Mouse (Mus musculus): ENCODE results near the gene Cbfa2t2. TPM values are rescaled to one million over a fixed set of nuclear protein-coding genes. Genes with fewer than 3 reads are reported as not detected.
A peak's percentile ranks its signal among the peaks of the same experiment; 100 is the strongest.

Cbfa2t2 gene
- polyA plus RNA-seq, 1 experiment from 2014 or later, result 10.3 TPM

GRCm38 (mm10) chr2:154574271-154574670 is 138.0 kb downstream of the Cbfa2t2 start:
- TF ChIP-seq EP300 (optimal IDR thresholded peaks at IDR 0.05) (no peak), CTCF (IDR thresholded peaks at IDR 0.05; ENCODE audit: low read depth) (no peak)

GRCm38 (mm10) chr2:154576876-154577743 is 140.8 kb downstream of the Cbfa2t2 start:
- no peaks in the 10 kb centered on the region for H3K9me3 ChIP-seq (ENCODE audit: control insufficient read depth, low read length)
- 59% methylated on average over 12 of the region's 12 CpGs for WGBS
- no peaks in the 10 kb centered on the region for H3K27me3 ChIP-seq (ENCODE audit: control insufficient read depth, insufficient read depth, low read length)
- H3K4me1 ChIP-seq (replicated peaks; ENCODE audit: control insufficient read depth, insufficient read depth), result no peaks in the 10 kb centered on the region
- no peak overlapping the region for H3K9ac ChIP-seq (ENCODE audit: low read length)
- no peak overlapping the region for H3K4me2 ChIP-seq (replicated peaks; ENCODE audit: low read depth)
- no peak for DNase-seq (ENCODE audit: low spot score)
- TF ChIP-seq EP300 (optimal IDR thresholded peaks at IDR 0.05) (no peak), CTCF (IDR thresholded peaks at IDR 0.05; ENCODE audit: low read depth) (no peak)
- no peaks in the 10 kb centered on the region for H3K36me3 ChIP-seq (ENCODE audit: control insufficient read depth, insufficient read depth, low read length)
- ATAC-seq (ENCODE audit: low FRiP score, low TSS enrichment), result no peak
- H3K4me3 ChIP-seq (ENCODE audit: low read depth, low read length), result no peak overlapping the region
- H3K27ac ChIP-seq (replicated peaks), result no peak overlapping the region

More at GRCm38 (mm10) chr2:154574271-154574670, 138.0 kb downstream of the Cbfa2t2 start:
- Histone ChIP-seq H3K4me2 (replicated peaks; ENCODE audit: low read depth) (no peak overlapping the region), H3K27me3 (ENCODE audit: control insufficient read depth, insufficient read depth, low read length) (no peaks in the 10 kb centered on the region), H3K4me3 (ENCODE audit: low read depth, low read length) (no peak overlapping the region), H3K4me1 (replicated peaks; ENCODE audit: control insufficient read depth, insufficient read depth) (peaks cover 3% of the 10 kb centered on the region; the same call in 1 of the 2 replicates), H3K27ac (replicated peaks) (no peak overlapping the region), H3K9ac (ENCODE audit: low read length) (no peak overlapping the region), H3K36me3 (ENCODE audit: control insufficient read depth, insufficient read depth, low read length) (no peaks in the 10 kb centered on the region), H3K9me3 (ENCODE audit: control insufficient read depth, low read length) (no peaks in the 10 kb centered on the region)
- 81% methylated on average over 7 of the region's 7 CpGs for WGBS
- no peak for ATAC-seq (ENCODE audit: low FRiP score, low TSS enrichment)
- no peak for DNase-seq (ENCODE audit: low spot score)

GRCm38 (mm10) chr2:154577744-154578067 is 141.4 kb downstream of the Cbfa2t2 start:
- TF ChIP-seq CTCF (IDR thresholded peaks at IDR 0.05; ENCODE audit: low read depth), result no peak
- no peak for TF ChIP-seq EP300 (optimal IDR thresholded peaks at IDR 0.05)
- Histone ChIP-seq H3K4me3 (ENCODE audit: low read depth, low read length) (no peak overlapping the region), H3K36me3 (ENCODE audit: control insufficient read depth, insufficient read depth, low read length) (no peaks in the 10 kb centered on the region), H3K4me2 (replicated peaks; ENCODE audit: low read depth) (no peak overlapping the region), H3K9me3 (ENCODE audit: control insufficient read depth, low read length) (no peaks in the 10 kb centered on the region), H3K4me1 (replicated peaks; ENCODE audit: control insufficient read depth, insufficient read depth) (no peaks in the 10 kb centered on the region), H3K9ac (ENCODE audit: low read length) (no peak overlapping the region), H3K27ac (replicated peaks) (no peak overlapping the region), H3K27me3 (ENCODE audit: control insufficient read depth, insufficient read depth, low read length) (no peaks in the 10 kb centered on the region)
- no peak for ATAC-seq (ENCODE audit: low FRiP score, low TSS enrichment)
- 92% methylated on average over 6 of the region's 6 CpGs for WGBS
- no peak for DNase-seq (ENCODE audit: low spot score)

- Histone ChIP-seq H3K9ac (ENCODE audit: low read length) (no peak overlapping the region), H3K36me3 (ENCODE audit: control insufficient read depth, insufficient read depth, low read length) (no peaks in the 10 kb centered on the region), H3K4me1 (replicated peaks; ENCODE audit: control insufficient read depth, insufficient read depth) (no peaks in the 10 kb centered on the region), H3K27ac (replicated peaks) (peak overlapping the region; percentile 63), H3K4me3 (ENCODE audit: low read depth, low read length) (no peak overlapping the region), H3K9me3 (ENCODE audit: control insufficient read depth, low read length) (no peaks in the 10 kb centered on the region), H3K4me2 (replicated peaks; ENCODE audit: low read depth) (no peak overlapping the region), H3K27me3 (ENCODE audit: control insufficient read depth, insufficient read depth, low read length) (no peaks in the 10 kb centered on the region)
- no peak for DNase-seq (ENCODE audit: low spot score)
- TF ChIP-seq CTCF (IDR thresholded peaks at IDR 0.05; ENCODE audit: low read depth) (no peak), EP300 (optimal IDR thresholded peaks at IDR 0.05) (no peak)
- peak; percentile 34; the same call in 1 of the 2 replicates for ATAC-seq (ENCODE audit: low FRiP score, low TSS enrichment)
- 58% methylated on average over 8 of the region's 8 CpGs for WGBS
These were observed 144.3 kb downstream of the Cbfa2t2 start for GRCm38 (mm10) chr2:154580586-154580985.

GRCm38 (mm10) chr2:154581421-154581820 is 145.1 kb downstream of the Cbfa2t2 start:
- DNase-seq (ENCODE audit: low spot score) (no peak), ATAC-seq (ENCODE audit: low FRiP score, low TSS enrichment) (no peak)
- H3K36me3 ChIP-seq (ENCODE audit: control insufficient read depth, insufficient read depth, low read length), result no peaks in the 10 kb centered on the region
- TF ChIP-seq CTCF (IDR thresholded peaks at IDR 0.05; ENCODE audit: low read depth) (peak; percentile 44), EP300 (optimal IDR thresholded peaks at IDR 0.05) (no peak)
- no peaks in the 10 kb centered on the region for H3K9me3 ChIP-seq (ENCODE audit: control insufficient read depth, low read length)
- H3K27ac ChIP-seq (replicated peaks), result no peak overlapping the region; the same call in 1 of the 2 replicates
- no peaks in the 10 kb centered on the region for H3K27me3 ChIP-seq (ENCODE audit: control insufficient read depth, insufficient read depth, low read length)
- 79% methylated on average over 1 of the region's 1 CpGs for WGBS
- H3K4me2 ChIP-seq (replicated peaks; ENCODE audit: low read depth), result no peak overlapping the region
- no peak overlapping the region for H3K4me3 ChIP-seq (ENCODE audit: low read depth, low read length)
- H3K4me1 ChIP-seq (replicated peaks; ENCODE audit: control insufficient read depth, insufficient read depth), result no peaks in the 10 kb centered on the region
- H3K9ac ChIP-seq (ENCODE audit: low read length), result no peak overlapping the region

All from stomach, postnatal 0 days (tissue).